ENCODE assay signal across 8 mouse cellular contexts in the genomic region with DNA sequence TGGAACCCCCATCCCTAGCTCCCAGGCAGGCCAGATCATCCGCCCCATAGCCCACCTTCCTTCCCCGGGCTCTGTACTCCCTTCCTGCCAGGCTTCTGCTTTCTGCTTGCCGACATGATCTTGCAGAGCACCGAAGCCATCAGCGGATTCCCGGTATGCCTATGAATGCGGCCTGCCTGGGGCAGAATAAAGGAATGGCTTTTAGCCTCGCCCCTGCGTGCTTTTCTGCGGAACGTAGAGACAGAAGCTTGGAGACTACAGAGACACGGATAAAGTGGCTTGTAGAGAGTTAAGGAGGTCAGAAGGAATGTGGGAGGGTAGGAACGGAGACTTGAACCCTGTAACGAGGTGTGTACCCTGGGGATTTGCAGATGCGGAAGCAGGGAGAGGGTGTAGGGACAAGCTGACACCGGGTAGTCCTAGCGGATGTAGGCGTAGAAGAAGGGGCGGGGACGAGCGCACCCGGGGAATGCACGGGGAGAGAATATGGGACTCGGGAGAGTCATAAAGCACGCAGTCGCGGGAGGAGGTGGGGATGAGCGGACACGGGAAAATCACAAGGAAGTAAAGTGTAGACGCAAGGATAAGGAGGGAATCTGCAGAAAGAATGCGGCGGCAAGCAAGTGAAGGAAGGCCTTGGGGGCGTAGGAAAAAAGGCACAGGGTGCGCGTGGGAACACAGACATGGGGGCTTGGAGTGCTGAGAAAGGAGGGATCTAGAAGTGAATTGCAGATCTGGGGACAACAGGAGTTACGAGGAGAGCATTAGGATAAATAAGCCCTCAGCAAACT. TPM values are rescaled to one million over a fixed set of nuclear protein-coding genes. Genes with fewer than 3 reads are reported as not detected.
DNase-seq lines count a peak whose midpoint lies in the region; ATAC-seq lines count a peak whose summit lies in the region.

No protein-coding gene starts in this region.

- peak overlapping the region; percentile 93 for H3K4me2 ChIP-seq in heart, embryonic 14.5 days (ENCODE audit: low read length)
- H3K4me2 ChIP-seq in liver, embryonic 13.5 days = peak overlapping the region; percentile 97
- peak overlapping the region; percentile 89 for H3K4me2 ChIP-seq in stomach, embryonic 15.5 days

- peak overlapping the region; percentile 79 for H3K9ac ChIP-seq in heart, embryonic 14.5 days (ENCODE audit: low read length)
- H3K9ac ChIP-seq in liver, embryonic 13.5 days = peak overlapping the region; percentile 77
- peak overlapping the region; percentile 56; the same call in 1 of the 2 replicates for H3K9ac ChIP-seq in stomach, embryonic 15.5 days

- peak overlapping the region; percentile 64 for H3K4me3 ChIP-seq in forebrain, embryonic 10.5 days
- peak overlapping the region; percentile 60 to 69 for H3K4me3 ChIP-seq in heart, embryonic 14.5 days (ENCODE audit: control insufficient read depth in 1 of 2, insufficient read depth in 1 of 2, low read depth in 1 of 2, low read length in 2 of 2)
- H3K4me3 ChIP-seq in liver, embryonic 13.5 days (replicated peaks) = peak overlapping the region; percentile 75
- H3K4me3 ChIP-seq in stomach, embryonic 15.5 days (replicated peaks) = peak overlapping the region; percentile 62

- under 1% methylated on average over 36 of the region's 36 CpGs for WGBS in forebrain, embryonic 10.5 days
- WGBS in heart, embryonic 14.5 days = 1% methylated on average over 36 of the region's 36 CpGs
- WGBS in liver, embryonic 13.5 days (ENCODE audit: insufficient replicate concordance) = under 1% methylated on average over 36 of the region's 36 CpGs
- under 1% methylated on average over 36 of the region's 36 CpGs for WGBS in stomach, embryonic 15.5 days

- H3K27me3 ChIP-seq in forebrain, embryonic 10.5 days (ENCODE audit: poor library complexity, severe bottlenecking) = no peaks in the 10 kb centered on the region; the same call in 1 of the 2 replicates
- H3K27me3 ChIP-seq in heart, embryonic 14.5 days (ENCODE audit: control insufficient read depth, insufficient read depth, low read length) = no peaks in the 10 kb centered on the region
- H3K27me3 ChIP-seq in liver, embryonic 13.5 days = no peaks in the 10 kb centered on the region
- no peaks in the 10 kb centered on the region for H3K27me3 ChIP-seq in stomach, embryonic 15.5 days (replicated peaks)

- peak; percentile 88 for ATAC-seq in heart, embryonic 14.5 days (ENCODE audit: insufficient number of reproducible peaks, insufficient read depth, low FRiP score, low read depth)
- ATAC-seq in liver, embryonic 13.5 days (ENCODE audit: low read depth) = peak; percentile 82
- ATAC-seq in stomach, embryonic 15.5 days (ENCODE audit: insufficient read depth, low FRiP score, low read depth) = peak; percentile 89

- H3K36me3 ChIP-seq in forebrain, embryonic 10.5 days (replicated peaks) = no peaks in the 10 kb centered on the region
- no peaks in the 10 kb centered on the region for H3K36me3 ChIP-seq in heart, embryonic 14.5 days (ENCODE audit: control insufficient read depth, insufficient read depth, low read length)
- no peaks in the 10 kb centered on the region for H3K36me3 ChIP-seq in liver, embryonic 13.5 days
- H3K36me3 ChIP-seq in stomach, embryonic 15.5 days = no peaks in the 10 kb centered on the region

- no peaks in the 10 kb centered on the region for H3K9me3 ChIP-seq in forebrain, embryonic 10.5 days
- H3K9me3 ChIP-seq in heart, embryonic 14.5 days (ENCODE audit: control insufficient read depth, low read length) = no peaks in the 10 kb centered on the region
- H3K9me3 ChIP-seq in liver, embryonic 13.5 days (replicated peaks) = no peaks in the 10 kb centered on the region
- H3K9me3 ChIP-seq in stomach, embryonic 15.5 days = no peaks in the 10 kb centered on the region

- peak overlapping the region; percentile 88 for H3K27ac ChIP-seq in forebrain, embryonic 10.5 days
- H3K27ac ChIP-seq in heart, embryonic 14.5 days (replicated peaks in 1 of 2; ENCODE audit: control insufficient read depth in 1 of 2, insufficient read depth in 1 of 2, low read depth in 2 of 2, low read length in 2 of 2) = peak overlapping the region; percentile 98 to 100
- H3K27ac ChIP-seq in liver, embryonic 13.5 days = peak overlapping the region; percentile 89
- H3K27ac ChIP-seq in stomach, embryonic 15.5 days = peak overlapping the region; percentile 100

- DNase-seq in CD8-positive naive resting alpha-beta T cell, adult 2 months (ENCODE audit: low read depth in 2 of 2, low spot score in 2 of 2) = peak; percentile 45 to 65
- DNase-seq in c-Kit-positive CD71-positive TER-119-negative erythroid progenitor cells, embryonic 14.5 days (ENCODE audit: low read depth) = peak; percentile 49
- peak; percentile 72 for DNase-seq in forebrain, embryonic 10.5 days (ENCODE audit: extremely low spot score, low spot score)
- DNase-seq in kidney, postnatal 10 days = peak; percentile 91
- peak; percentile 71 for DNase-seq in liver, embryonic 13.5 days
- DNase-seq in neural tube, embryonic 10.5 days (ENCODE audit: extremely low spot score, low spot score) = peak; percentile 75

- peaks cover 21% of the 10 kb centered on the region for H3K4me1 ChIP-seq in forebrain, embryonic 10.5 days
- H3K4me1 ChIP-seq in heart, embryonic 14.5 days (ENCODE audit: control insufficient read depth in 2 of 2, insufficient read depth in 2 of 2, low read length in 2 of 2) = peaks cover 19 to 27% of the 10 kb centered on the region in 2 experiments
- peaks cover 60% of the 10 kb centered on the region for H3K4me1 ChIP-seq in liver, embryonic 13.5 days (replicated peaks)
- H3K4me1 ChIP-seq in stomach, embryonic 15.5 days = peaks cover 14% of the 10 kb centered on the region

RNA-seq across cellular contexts. Expression of gene Etfb, which starts 0.6 kb away (rescaled TPM):
- 249 TPM in 2 replicates for polyA plus RNA-seq in forebrain, embryonic 10.5 days (2016; fragmentation: Nextera tagmentation; extraction: Ambion mirVana)
- 703 and 738 TPM in 2 replicates for polyA plus RNA-seq in heart, embryonic 14.5 days (2014; fragmentation: Nextera tagmentation; extraction: Ambion mirVana)
- polyA plus RNA-seq in liver, embryonic 13.5 days (2015; fragmentation: Nextera tagmentation; extraction: Ambion mirVana) = 241 and 252 TPM in 2 replicates
- 353 and 355 TPM in 2 replicates for polyA plus RNA-seq in stomach, embryonic 15.5 days (2015; fragmentation: Nextera tagmentation; extraction: Ambion mirVana)

RNA-seq across cellular contexts. Expression of gene Gm45233, which starts 0.6 kb away (rescaled TPM):
- 0.31 and 0.50 TPM in 2 replicates for polyA plus RNA-seq in forebrain, embryonic 10.5 days (2016; fragmentation: Nextera tagmentation; extraction: Ambion mirVana)
- polyA plus RNA-seq in heart, embryonic 14.5 days (2014; fragmentation: Nextera tagmentation; extraction: Ambion mirVana) = not detected in 2 replicates
- polyA plus RNA-seq in liver, embryonic 13.5 days (2015; fragmentation: Nextera tagmentation; extraction: Ambion mirVana) = not detected in 2 replicates
- polyA plus RNA-seq in stomach, embryonic 15.5 days (2015; fragmentation: Nextera tagmentation; extraction: Ambion mirVana) = 0.96 and 1.1 TPM in 2 replicates

RNA-seq across cellular contexts. Expression of gene Cldnd2, which starts 2.7 kb away (rescaled TPM):
- polyA plus RNA-seq in forebrain, embryonic 10.5 days (2016; fragmentation: Nextera tagmentation; extraction: Ambion mirVana) = not detected in 2 replicates
- not detected in 2 replicates for polyA plus RNA-seq in heart, embryonic 14.5 days (2014; fragmentation: Nextera tagmentation; extraction: Ambion mirVana)
- not detected in 2 replicates for polyA plus RNA-seq in liver, embryonic 13.5 days (2015; fragmentation: Nextera tagmentation; extraction: Ambion mirVana)
- 0.21 TPM in 1 of 2 replicates, not detected in the other for polyA plus RNA-seq in stomach, embryonic 15.5 days (2015; fragmentation: Nextera tagmentation; extraction: Ambion mirVana)

RNA-seq across cellular contexts. Expression of gene Nkg7, which starts 6.4 kb away (rescaled TPM):
- polyA plus RNA-seq in forebrain, embryonic 10.5 days (2016; fragmentation: Nextera tagmentation; extraction: Ambion mirVana) = not detected in 2 replicates
- 0.30 TPM in 1 of 2 replicates, not detected in the other for polyA plus RNA-seq in heart, embryonic 14.5 days (2014; fragmentation: Nextera tagmentation; extraction: Ambion mirVana)
- 7.1 and 9.6 TPM in 2 replicates for polyA plus RNA-seq in liver, embryonic 13.5 days (2015; fragmentation: Nextera tagmentation; extraction: Ambion mirVana)
- 3.7 and 4.4 TPM in 2 replicates for polyA plus RNA-seq in stomach, embryonic 15.5 days (2015; fragmentation: Nextera tagmentation; extraction: Ambion mirVana)

RNA-seq across cellular contexts. Expression of gene Lim2, which starts 15.9 kb away (rescaled TPM):
- not detected in 2 replicates for polyA plus RNA-seq in forebrain, embryonic 10.5 days (2016; fragmentation: Nextera tagmentation; extraction: Ambion mirVana)
- polyA plus RNA-seq in heart, embryonic 14.5 days (2014; fragmentation: Nextera tagmentation; extraction: Ambion mirVana) = not detected in 2 replicates
- polyA plus RNA-seq in liver, embryonic 13.5 days (2015; fragmentation: Nextera tagmentation; extraction: Ambion mirVana) = not detected in 2 replicates
- 0.15 and 0.77 TPM in 2 replicates for polyA plus RNA-seq in stomach, embryonic 15.5 days (2015; fragmentation: Nextera tagmentation; extraction: Ambion mirVana)

Comparison
In these comparisons a context has a peak if more than half of its experiments do, and no peak if none do; other contexts are left out.
1. Peak in every context shown above with its lines: DNase-seq, ATAC-seq, H3K4me3 ChIP-seq and H3K27ac ChIP-seq.